Mouse (Mus musculus) T-cell, adult 2 months (primary cell): ENCODE data around the gene Gprc5c.

Experiments
- DNase-seq: peaks from one replicate; pipeline ENCODE4 v3.0.0; 2022; ENCODE audit warnings: low spot score

Gene Gprc5c

DNA sequence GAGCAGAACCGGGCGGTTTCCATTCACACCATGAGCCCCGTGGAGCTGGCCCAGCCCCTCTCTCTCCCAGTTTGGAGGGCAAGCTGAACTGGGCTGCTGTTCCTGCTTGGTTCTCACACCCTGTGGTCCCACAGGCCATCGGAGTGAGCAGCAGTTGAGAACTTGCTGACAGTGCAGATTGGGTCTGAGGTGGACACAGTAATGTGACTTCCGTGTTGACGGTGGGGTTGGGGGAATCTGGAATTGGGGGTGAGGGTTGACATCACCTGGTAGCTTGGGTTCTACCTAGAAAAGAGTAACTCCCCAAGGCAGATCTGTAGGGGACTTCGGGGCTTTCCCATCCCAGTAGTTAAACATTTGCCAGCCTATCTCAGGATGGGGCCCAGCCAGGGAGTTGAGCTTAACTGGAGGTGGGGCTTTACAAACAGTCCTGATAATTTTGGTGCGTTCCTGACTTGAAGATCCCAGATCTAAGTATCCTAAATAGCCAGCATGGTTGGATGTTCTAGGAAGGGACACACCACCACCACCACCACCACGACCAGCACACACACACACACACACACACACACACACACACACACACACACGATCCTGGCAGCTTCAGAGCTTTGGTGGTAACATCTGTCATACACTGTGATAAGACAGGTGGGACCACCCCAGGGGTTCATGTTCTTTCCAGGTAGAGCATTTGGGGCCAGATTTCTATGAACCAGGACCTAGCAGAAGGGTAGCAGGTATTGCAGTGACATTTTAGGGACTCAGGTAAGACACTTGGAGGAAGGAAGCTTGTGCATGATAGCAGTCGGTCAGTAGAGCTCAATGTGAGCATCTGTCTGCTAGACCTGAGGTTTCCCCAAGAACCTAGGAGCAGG, 16.6 kb downstream of the Gprc5c start:
- no peak for DNase-seq

DNA sequence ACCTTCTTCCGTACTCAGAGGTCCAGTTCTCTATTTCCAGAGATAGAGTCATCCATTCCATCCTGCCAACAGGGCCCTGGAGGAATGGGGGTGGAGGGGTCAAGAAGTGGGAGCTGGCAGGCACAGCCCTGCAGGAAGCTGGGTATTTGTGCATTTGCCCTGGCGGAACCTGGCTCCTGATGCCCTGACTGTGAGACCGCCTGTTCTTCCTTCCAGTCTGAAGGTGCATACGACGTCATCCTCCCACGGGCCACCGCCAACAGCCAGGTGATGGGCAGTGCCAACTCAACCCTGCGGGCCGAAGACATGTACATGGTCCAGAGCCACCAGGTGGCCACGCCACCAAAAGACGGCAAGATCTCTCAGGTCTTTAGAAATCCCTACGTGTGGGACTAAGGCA, 17.3 kb downstream of the Gprc5c start:
- DNase-seq = no peak

GRCm38 (mm10) chr11:114869787-114870186, 18.8 kb downstream of the Gprc5c start:
- DNase-seq = no peak

DNA sequence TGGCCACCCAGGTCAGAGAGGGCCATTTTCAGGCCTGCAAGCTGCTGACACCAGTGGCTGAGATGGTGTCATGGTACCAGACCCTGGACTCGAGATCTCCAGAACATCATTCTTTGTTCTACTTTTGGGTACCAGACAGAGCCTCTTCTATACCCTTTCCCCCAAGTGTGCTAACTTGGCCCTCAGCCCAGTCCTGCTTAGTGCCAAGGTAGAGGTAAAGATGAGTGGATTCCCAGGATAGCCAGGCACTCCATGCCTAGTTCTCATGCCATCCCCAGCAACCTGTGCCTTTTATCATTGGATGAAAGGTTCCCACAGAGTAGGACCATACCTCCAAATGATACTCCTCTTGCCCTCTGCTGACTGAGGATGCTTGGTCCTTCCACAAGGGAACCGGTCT, 20.6 kb downstream of the Gprc5c start:
- no peak for DNase-seq

DNA sequence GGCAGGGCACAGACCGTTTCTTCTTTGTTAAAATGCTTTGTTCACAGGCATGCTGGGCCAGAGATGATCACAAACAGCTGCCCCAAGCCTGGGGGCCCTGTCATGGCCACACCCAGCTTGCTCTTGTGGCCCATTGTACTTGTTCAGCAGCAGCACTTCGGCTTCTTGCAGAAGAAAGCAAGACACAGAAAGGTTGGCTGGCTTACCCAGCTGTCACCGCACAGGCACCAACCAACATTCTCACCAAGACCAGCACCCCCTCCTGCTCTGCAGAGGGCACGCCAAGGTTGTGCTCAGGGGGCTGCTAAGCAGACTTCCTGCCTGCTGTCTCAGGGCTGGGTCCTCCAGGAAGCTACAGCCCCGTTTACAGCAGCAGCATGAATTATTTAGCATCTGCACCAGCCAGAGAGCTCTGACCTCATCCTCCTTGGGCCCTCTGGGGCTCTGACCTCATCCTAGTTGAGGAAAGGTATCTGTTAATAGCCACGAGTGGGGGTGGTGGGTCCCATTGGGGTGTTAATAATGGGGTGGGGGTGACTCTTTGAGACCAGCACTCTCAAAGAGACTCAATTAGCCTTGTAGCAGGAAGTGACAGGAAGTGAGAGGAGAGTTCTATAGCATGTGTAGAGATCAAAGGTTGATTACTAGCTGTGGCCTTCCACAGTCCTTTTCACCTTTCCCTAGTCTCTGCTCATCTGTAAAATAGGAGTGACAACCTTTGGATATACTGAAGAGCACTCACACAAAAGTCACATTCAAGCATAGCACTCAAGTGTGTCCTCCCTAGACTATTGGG, 22.3 kb downstream of the Gprc5c start:
- peak; percentile 69 for DNase-seq

DNA sequence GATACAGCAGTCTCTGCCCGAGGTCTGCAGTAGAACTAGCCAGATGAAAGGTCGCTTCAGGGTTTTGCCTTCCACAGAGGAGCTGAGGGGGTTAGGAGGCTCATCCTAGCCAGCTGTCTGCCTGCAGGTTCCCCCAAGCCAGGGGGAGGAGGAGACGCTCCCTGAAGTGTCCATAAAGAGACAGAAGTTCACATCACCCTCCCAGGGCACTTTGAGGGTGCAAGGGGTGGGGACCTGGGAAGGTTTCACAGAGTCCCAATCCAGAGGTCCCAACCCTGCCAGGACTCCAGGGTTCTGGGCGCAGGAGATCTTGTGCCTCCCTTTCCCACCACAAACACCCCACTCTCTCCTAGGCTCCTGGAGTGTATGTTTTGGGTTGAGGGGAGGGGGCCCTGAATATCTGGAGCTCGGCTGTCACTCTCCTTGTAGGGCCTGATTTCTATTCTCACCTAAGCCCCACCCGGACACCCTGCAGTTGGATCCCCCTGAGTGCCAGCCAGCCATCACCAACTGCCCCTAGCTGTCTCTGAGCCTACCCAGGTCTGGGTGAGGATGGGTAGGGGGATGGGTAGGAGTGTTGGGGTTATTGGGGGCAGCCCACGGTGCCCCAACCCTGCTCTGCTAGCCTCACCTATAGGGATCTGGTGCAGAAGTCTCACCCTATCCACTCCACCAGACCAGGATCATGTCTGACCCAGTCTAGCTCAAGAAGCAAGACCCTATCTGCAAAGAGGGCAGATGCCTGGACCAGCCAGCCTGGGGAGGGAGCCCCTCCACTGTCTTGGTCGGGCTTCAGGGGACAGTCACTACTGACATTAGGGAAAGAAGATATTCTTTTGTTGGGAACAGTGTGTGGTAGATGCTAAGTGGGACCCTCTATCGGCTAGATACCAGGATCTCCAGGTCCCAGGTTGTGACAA, 23.5 kb downstream of the Gprc5c start:
- DNase-seq = no peak

- no peak for DNase-seq
These were observed 24.4 kb downstream of the Gprc5c start for GRCm38 (mm10) chr11:114875301-114875801.

- DNase-seq = peak; percentile 54
These were observed 25.2 kb downstream of the Gprc5c start for GRCm38 (mm10) chr11:114876176-114876575.

GRCm38 (mm10) chr11:114876621-114877020, 25.7 kb downstream of the Gprc5c start:
- DNase-seq = no peak

DNA sequence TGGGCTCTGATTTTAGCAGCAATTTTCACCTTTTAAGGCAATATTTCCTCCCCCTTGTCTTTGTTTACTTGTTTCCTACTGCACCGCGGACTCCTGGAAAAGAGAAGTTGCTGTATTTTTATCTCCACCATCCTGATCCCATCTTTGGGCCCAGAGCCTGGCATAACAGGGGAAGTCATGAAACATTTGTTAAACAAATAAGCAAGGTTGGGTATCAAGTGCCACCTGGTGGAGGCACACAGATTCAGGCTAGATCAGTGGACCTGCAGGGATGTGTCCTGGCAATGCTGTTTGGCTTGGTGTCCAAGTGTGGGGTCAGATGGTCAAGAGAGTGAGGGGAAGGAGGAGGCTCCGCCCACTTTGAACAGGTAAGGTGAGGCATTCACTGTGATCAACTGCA, 26.2 kb downstream of the Gprc5c start:
- peak; percentile 32 for DNase-seq

DNA sequence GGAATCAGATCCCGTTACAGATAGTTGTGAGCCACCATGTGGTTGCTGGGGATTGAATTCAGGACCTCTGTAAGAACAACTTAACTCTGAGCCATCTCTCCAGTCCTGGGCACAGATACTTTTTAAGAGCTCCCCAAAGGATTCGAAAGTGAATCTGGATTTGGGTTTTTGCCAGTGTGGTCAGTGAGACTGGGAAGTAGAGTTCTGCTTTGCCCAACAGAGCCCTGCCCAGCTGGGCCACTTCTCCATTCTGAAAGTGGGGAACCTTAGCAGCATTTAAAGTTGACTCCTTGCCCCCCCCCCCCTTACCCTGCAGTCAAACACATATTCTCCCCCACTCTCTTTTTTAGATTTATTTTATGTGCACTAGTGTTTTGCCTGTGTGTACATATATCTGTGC, 28.7 kb downstream of the Gprc5c start:
- DNase-seq = no peak

DNA sequence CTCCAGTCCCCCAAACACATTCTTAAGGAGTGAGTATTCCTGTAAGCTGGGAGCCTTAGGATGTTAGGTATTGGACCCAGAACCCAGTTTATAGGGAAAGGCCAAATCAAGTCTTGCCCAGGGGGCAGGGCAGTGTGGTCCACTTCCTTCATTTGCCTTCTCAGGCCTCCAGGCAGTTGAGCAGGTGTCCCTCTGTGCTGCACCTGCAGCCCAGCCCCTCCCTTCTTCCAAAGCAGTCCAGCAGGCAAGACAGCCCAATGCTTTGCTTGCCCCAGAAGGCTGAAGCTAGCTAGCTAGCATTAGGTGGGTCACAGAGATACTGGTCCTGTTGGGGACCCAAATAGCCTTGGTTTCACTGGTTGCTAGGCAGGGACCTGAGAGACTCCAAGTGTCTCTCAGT, 29.2 kb downstream of the Gprc5c start:
- DNase-seq = no peak

- peak; percentile 23 for DNase-seq
These were observed 29.6 kb downstream of the Gprc5c start for GRCm38 (mm10) chr11:114880589-114880988.

- DNase-seq = no peak
These were observed 32.4 kb downstream of the Gprc5c start for GRCm38 (mm10) chr11:114883251-114883789.

- DNase-seq = no peak
These were observed 33.6 kb downstream of the Gprc5c start for GRCm38 (mm10) chr11:114884380-114885100.

DNA sequence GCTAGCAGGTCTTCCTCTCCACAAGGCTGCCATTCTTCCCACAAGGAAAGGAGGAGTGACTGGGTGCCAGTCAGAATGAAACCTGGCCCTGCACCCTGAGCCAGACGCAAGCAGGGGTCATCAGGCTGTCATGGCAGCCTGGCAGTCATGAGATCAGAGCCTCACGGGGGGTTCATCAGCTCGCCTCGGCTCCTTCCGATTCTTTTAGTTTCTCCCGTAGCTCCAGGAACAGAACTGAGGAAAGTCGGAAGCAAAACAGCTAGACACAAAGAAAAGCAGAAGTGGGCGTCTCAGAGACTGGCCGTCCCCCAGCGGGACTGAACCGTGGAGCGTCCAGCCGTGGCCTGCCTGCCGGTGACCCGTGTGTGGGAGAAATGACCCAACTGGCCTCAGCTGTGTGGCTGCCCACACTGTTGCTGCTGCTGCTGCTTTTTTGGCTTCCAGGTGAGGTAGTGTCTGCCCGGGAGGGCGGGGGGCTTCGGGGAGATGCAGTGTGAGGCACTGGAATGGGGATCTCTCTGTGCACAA, 39.1 kb downstream of the Gprc5c start, which contains the start of gene Cd300a:
Gene Cd300a (plus strand): TSS at position 51 of the 528 bp plus-strand sequence.
- DNase-seq = no peak

DNA sequence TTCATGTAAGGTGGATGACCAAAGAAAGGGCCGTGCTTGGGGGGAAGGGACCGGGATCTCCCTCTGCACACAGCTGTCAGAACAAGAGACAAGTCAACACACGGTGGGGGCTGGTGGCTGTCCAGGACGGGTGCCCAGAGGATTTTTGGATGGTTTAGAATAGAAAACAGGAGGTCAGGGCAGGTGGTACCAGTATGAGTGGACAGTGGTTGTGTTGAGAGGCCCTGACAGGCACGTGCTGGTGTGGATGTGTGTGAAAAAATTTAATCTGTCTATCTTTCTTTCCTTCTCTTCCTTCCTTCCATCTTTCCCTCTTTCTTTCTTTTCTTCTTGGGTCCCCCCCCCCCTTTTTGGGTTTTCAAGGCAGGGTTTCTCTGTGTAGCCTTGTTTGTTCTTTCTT, 39.6 kb downstream of the Gprc5c start:
- no peak for DNase-seq

DNA sequence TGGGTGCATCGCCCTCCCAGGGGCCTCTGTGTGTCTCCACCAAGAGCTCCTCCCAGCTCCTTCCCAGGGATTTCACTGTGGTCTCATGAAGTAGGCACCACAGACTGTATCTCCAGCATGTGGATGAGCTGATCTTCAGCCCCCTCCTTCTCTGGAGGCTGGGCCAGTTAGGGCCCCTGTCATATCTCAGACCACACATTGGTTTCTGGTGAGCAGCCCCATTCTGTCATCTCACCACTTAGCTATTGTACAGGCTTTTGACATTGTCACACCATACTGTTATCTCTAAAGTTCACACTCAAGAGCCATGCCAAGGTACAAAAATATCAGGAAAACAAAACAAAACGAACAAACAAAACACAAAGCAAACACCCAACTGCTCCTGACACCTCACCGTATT, 45.1 kb downstream of the Gprc5c start:
- DNase-seq = no peak

- DNase-seq = no peak
These were observed 47.1 kb downstream of the Gprc5c start for GRCm38 (mm10) chr11:114898026-114898425.

DNA sequence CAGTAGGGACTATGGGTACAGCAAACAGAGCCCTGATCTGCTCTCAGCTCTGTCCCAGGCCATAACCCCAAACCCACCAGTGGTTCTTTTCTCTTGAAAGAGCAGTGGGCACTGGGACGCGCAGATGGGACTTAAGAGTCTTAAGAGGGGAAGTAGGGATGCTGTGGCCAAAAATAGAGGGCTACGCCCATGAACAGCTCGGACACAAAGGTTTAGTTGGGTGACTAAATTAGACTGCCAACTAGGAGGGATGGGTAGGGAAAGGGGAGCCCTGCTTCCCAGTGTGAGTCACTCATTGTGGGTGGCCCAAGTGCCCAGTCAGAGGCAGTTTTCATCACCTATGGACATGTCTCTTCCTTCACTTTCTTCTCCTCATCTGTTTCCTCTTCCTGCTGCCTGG, 52.3 kb downstream of the Gprc5c start:
- no peak for DNase-seq

GRCm38 (mm10) chr11:114907567-114907966, 56.6 kb downstream of the Gprc5c start:
- no peak for DNase-seq
